Mouse (Mus musculus) layer of hippocampus, adult 2 months (tissue): ENCODE measurements at regions not wholly inside any gene's neighbourhood (a gene's known extent, or its start where the extent isn't known, plus 50 kb on each side); places are given as distances from the start of the nearest gene placed in this dataset.

Experiments used
- DNase-seq, 2 experiments: peaks; one replicate each; pipeline ENCODE4 v3.0.0; 2022; ENCODE audit warnings: low spot score in 2 of 2
- H3K27ac ChIP-seq: fragments of 200-600 bp; 2 replicates; pipeline ENCODE4 v1.8.1; 2022
- H3K4me3 ChIP-seq: fragments of 200-600 bp; 2 replicates; pipeline ENCODE4 v1.8.1; 2022; ENCODE audit warnings: mild to moderate bottlenecking
- CTCF ChIP-seq: fragments of 200-600 bp; conservative IDR thresholded peaks from 2 replicates; pipeline ENCODE4 v1.8.1; 2022; ENCODE audit warnings: antibody characterized with exemption, mild to moderate bottlenecking, moderate library complexity

DNA sequence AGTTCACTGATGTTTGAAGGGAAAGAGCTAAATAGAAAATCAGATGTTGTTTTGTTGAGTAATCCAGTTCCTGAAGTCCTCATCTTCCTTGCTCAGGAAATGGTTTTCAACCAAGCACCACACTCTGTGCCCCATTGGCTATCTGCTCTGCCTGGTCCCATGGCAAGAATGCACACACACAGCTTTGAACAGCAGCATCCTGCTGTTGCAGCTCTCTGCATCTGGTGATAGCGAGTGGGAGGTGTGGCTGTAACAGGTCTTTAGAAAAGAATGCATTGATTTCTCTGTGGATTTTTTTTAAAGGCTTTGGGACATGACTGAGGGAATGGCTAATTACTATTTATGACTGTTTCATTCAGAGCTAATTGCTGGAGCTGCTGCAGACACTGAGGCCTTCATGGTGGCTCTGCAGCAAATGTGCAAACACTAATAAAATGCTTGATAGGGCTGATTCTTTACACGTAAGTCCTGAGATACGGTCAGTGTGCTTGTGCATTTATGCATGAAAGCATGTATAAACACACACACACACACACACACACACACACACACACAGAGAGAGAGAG lies 459.1 kb upstream of the Nrsn1 start:
- no peak for DNase-seq
- no peak for TF ChIP-seq CTCF
- H3K4me3 ChIP-seq: no peak overlapping the region
- no peak overlapping the region for H3K27ac ChIP-seq

DNA sequence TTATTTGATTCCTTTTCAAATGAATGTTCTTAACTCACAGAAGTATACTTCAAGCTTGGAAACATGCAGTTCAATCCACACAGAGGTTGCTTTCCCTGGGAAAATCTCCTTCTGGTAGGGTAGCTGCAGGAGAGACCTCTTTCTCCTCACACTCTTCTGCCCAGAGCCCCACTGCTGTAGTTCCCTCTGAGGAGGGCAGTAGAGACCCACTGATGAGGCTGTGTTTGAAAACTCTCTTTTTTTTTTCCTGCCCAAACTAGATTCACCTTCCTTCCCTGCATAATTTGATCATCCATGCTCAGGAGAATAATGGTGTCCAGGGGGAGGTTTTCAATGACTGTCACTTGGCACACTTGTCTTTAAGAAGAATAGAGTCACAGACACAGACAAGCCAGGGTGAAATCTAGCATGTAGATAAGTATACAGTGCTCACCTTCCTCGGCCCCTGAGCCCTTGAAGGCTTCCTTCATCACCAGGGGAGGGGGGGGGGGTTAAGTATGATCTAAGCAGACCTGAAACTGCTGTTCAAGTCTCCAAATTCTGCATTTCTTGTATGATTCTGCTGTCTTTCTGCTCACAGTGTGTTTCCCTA lies 457.3 kb upstream of the Nrsn1 start:
- TF ChIP-seq CTCF: peak; percentile 83
- peak; percentile 26 to 30 for DNase-seq

GRCm38 (mm10) chr13:25722595-25723525 lies 452.6 kb upstream of the Nrsn1 start:
- TF ChIP-seq CTCF: no peak
- no peak for DNase-seq
- Histone ChIP-seq H3K27ac (no peak overlapping the region), H3K4me3 (no peak overlapping the region)

More for the DNA sequence above, 457.3 kb upstream of the Nrsn1 start:
- Histone ChIP-seq H3K4me3 (no peak overlapping the region), H3K27ac (no peak overlapping the region)

DNA sequence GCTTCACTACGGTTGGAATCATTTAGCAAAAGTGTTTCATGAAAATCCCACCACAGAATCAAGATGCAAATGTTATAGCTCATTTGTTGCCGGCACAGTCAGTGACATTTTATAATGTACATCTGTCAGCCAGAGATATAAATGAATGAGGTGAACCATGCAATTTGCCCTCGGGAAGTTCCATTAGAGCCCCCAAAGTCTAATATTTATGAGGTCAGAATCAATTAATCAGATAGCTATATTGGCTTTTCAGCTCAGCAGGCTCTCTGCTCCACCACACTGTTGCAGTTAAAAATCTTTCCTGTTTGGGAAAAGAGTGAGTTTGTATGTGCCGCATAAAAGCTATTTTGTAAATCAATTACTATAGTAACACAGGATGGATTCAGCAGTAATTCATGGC lies 430.7 kb upstream of the Nrsn1 start:
- TF ChIP-seq CTCF: no peak
- Histone ChIP-seq H3K4me3 (no peak overlapping the region), H3K27ac (no peak overlapping the region)
- no peak for DNase-seq

- no peak for TF ChIP-seq CTCF
- no peak overlapping the region for H3K27ac ChIP-seq
- no peak overlapping the region for H3K4me3 ChIP-seq
- DNase-seq: no peak
Observed at GRCm38 (mm10) chr13:25695956-25696355, 425.7 kb upstream of the Nrsn1 start.

DNA sequence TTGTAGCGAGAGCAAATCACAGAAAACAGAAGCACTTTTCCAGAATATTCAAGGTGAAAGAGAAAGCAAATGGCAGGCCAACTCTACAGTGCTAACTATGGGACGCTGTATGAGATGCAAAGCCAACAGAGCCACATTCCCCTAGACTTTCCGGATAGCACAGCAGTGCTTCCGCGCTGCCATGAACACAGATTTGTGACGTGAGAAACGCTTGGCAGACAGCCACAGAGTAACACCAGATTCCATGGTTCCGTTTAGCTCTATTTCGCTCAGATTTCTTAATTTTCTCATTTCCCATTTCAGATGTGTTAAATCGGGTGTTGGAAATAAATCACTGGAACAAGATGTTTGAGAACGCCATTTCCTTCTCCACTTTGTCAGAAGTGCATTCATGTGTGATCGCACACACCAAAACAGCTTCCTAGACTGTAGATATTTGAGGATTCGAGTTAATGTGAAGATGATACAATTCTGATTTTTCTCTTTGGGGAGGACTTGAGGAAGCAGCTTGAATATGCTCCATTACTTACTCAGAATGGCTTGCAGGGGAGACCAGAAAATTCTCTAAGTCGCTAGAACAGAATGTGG lies 424.8 kb upstream of the Nrsn1 start:
- no peak overlapping the region for H3K4me3 ChIP-seq
- no peak overlapping the region for H3K27ac ChIP-seq
- TF ChIP-seq CTCF: no peak
- peak; percentile 29 to 37 for DNase-seq

GRCm38 (mm10) chr13:25678221-25678735 lies 408.0 kb upstream of the Nrsn1 start:
- Histone ChIP-seq H3K27ac (no peak overlapping the region), H3K4me3 (no peak overlapping the region)
- DNase-seq: no peak
- TF ChIP-seq CTCF: no peak

GRCm38 (mm10) chr13:25675208-25675607 lies 404.9 kb upstream of the Nrsn1 start:
- no peak for DNase-seq
- Histone ChIP-seq H3K4me3 (no peak overlapping the region), H3K27ac (no peak overlapping the region)
- TF ChIP-seq CTCF: no peak

DNA sequence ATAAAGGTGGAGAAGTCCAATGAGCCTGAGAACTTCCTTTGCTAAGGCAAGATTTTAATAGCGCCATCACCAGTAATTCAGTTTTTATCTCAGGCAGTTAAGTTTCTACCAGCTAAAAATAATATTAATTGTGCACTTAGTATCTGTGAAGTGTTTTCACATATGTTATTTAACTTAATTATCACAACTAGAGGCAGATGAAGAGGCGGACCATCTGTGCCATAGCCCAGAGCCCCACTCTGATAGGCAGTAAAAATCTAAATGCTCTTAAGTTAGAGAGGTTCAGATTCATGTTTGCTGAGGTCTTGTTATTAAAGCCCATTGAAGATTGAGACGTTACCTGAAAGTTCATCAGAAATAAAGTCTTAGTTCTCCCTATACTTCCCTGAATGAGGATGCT lies 395.7 kb upstream of the Nrsn1 start:
- no peak for TF ChIP-seq CTCF
- no peak overlapping the region for H3K27ac ChIP-seq
- DNase-seq: peak; percentile 26 to 33
- H3K4me3 ChIP-seq: no peak overlapping the region

DNA sequence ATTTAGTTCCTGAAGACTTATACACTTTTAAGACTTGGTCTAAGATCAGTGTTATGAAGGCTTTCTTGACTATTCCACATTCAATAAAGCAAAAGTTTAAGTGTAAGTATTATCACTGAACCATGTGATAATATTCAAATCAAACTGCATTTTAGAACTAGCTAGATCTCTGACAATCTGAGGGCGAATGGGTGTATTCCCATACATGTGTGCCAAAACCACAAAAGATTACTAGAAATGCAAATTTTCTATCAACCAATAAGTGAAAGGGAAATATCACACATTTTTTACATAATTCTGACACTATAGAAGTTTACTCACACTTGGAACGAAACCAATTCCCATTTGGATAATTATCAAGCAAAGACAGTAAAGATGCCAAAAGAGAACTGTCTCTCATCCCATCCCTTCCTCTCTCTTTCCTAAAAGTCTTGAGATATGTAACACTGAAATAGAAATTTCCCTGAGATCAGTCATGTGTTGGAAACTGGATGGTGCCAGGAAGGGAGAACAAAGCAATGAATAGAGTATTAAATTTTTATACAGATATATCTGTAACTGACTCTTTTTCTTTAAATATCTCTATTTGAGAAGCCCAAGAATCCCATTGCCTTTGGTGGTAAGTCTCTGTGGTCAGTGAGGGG lies 394.8 kb upstream of the Nrsn1 start:
- no peak overlapping the region for H3K27ac ChIP-seq
- H3K4me3 ChIP-seq: no peak overlapping the region
- TF ChIP-seq CTCF: no peak
- no peak for DNase-seq

DNA sequence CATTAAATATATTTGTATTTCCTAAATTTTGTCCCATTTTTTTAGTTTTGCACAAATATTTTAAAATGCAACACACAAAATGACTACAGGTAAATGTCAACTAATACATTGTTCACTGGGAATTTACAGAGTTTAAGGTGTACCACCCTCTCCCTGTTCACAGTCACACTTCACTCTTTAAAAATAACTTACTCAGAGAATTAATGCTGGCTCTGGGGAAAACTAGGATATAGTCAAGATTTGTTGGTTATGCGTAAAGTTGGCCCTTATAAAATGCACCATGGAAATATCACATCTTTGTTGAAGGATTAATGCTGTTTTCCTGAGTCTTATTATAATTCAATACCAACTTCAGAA lies 378.1 kb upstream of the Nrsn1 start:
- Histone ChIP-seq H3K4me3 (no peak overlapping the region), H3K27ac (no peak overlapping the region)
- DNase-seq: no peak
- TF ChIP-seq CTCF: no peak

- no peak for TF ChIP-seq CTCF
- H3K27ac ChIP-seq: no peak overlapping the region
- DNase-seq: no peak
- no peak overlapping the region for H3K4me3 ChIP-seq
Observed at GRCm38 (mm10) chr13:25647711-25648429, 377.6 kb upstream of the Nrsn1 start.
